Mouse (Mus musculus) ES-Bruce4 (cell line): ENCODE results near the gene Stat1. TPM values are rescaled to one million over a fixed set of nuclear protein-coding genes. Genes with fewer than 3 reads are reported as not detected.

Experiments
- H3K27ac ChIP-seq: 2 replicates; pipeline ENCODE4 v1.5.1; 2012; ENCODE audit warnings: low read length, inconsistent platforms; ENCODE audit not compliant: insufficient read depth
- H3K27me3 ChIP-seq: 2 replicates; pipeline ENCODE4 v1.6.1; 2012; ENCODE audit warnings: mild to moderate bottlenecking, low read length, inconsistent platforms; ENCODE audit not compliant: control insufficient read depth, poor library complexity, insufficient read depth, severe bottlenecking
- H3K36me3 ChIP-seq: 2 replicates; pipeline ENCODE4 v1.6.1; 2012; ENCODE audit warnings: inconsistent platforms, mild to moderate bottlenecking, low read length, moderate library complexity; ENCODE audit not compliant: control insufficient read depth, poor library complexity, insufficient read depth, severe bottlenecking
- H3K4me1 ChIP-seq: one replicate; pipeline ENCODE4 v1.8.1; 2011; ENCODE audit warnings: low read length; ENCODE audit not compliant: control insufficient read depth, insufficient read depth
- H3K4me3 ChIP-seq: 2 replicates; pipeline ENCODE4 v1.5.1; 2011; ENCODE audit warnings: low read depth, mild to moderate bottlenecking, low read length
- H3K9ac ChIP-seq: 2 replicates; pipeline ENCODE4 v1.6.1; 2012; ENCODE audit warnings: low read depth, mild to moderate bottlenecking, inconsistent platforms; ENCODE audit not compliant: poor library complexity, severe bottlenecking
- H3K9me3 ChIP-seq: replicated peaks from 2 replicates; pipeline ENCODE4 v1.6.1; 2012; ENCODE audit warnings: mild to moderate bottlenecking, low read length, inconsistent platforms; ENCODE audit not compliant: control insufficient read depth, poor library complexity, insufficient read depth, severe bottlenecking
- CTCF ChIP-seq: IDR thresholded peaks from one replicate; pipeline ENCODE4 v1.8.1; 2011; ENCODE audit warnings: low read depth, low read length
- EP300 ChIP-seq: IDR thresholded peaks from 2 replicates; pipeline ENCODE4 v1.6.1; 2011; ENCODE audit warnings: low read depth, low read length; ENCODE audit not compliant: insufficient read depth
- POLR2A ChIP-seq: IDR thresholded peaks from one replicate; pipeline ENCODE4 v1.8.1; 2011; ENCODE audit warnings: low read length; ENCODE audit not compliant: insufficient read depth
- polyA plus RNA-seq: library from polyadenylated mRNA; stranded (reverse); fragments of >200 nt; gene quantifications from 2 replicates; pipeline ENCODE4 v1.2.4, GENCODE M21; 2011; ENCODE audit warnings: low read depth; ENCODE audit not compliant: missing spikeins, insufficient read depth, insufficient read length

The Stat1 gene
- polyA plus RNA-seq, 1 experiment = 10.1 TPM

GRCm38 (mm10) chr1:52137292-52137691 lies 18.1 kb downstream of the Stat1 start:
- H3K27me3 ChIP-seq = no peaks in the 10 kb centered on the region
- peaks cover 2% of the 10 kb centered on the region for H3K4me1 ChIP-seq
- H3K27ac ChIP-seq = no peak overlapping the region
- no peak overlapping the region for H3K9ac ChIP-seq
- no peaks in the 10 kb centered on the region for H3K36me3 ChIP-seq
- no peaks in the 10 kb centered on the region for H3K9me3 ChIP-seq
- H3K4me3 ChIP-seq = no peak overlapping the region
- TF ChIP-seq CTCF (no peak), POLR2A (no peak), EP300 (no peak)

DNA sequence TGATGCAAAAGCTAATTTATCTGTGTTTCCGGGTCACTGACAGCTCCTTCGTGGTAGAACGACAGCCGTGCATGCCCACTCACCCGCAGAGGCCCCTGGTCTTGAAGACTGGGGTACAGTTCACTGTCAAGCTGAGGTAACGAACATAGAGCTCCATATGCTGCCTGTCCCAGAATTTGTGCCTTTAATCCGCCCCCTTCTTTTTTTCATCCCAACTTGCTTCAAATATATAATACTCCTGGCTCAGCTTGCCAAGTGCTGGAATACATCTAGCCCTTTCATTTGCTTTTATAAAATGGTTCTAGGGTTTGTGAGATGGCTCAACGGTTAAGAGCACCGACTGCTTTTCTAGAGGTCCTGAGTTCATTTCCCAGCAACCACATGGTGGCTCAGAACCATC lies 21.3 kb downstream of the Stat1 start:
- no peaks in the 10 kb centered on the region for H3K27me3 ChIP-seq
- no peak overlapping the region for H3K27ac ChIP-seq
- no peak overlapping the region for H3K4me3 ChIP-seq
- no peak overlapping the region for H3K9ac ChIP-seq
- TF ChIP-seq CTCF (no peak), EP300 (no peak), POLR2A (no peak)
- peaks cover 2% of the 10 kb centered on the region for H3K4me1 ChIP-seq
- no peaks in the 10 kb centered on the region for H3K36me3 ChIP-seq
- no peaks in the 10 kb centered on the region for H3K9me3 ChIP-seq

GRCm38 (mm10) chr1:52141482-52141881 lies 22.2 kb downstream of the Stat1 start:
- Histone ChIP-seq H3K9ac (no peak overlapping the region), H3K36me3 (no peaks in the 10 kb centered on the region), H3K4me1 (peaks cover under 1% of the 10 kb centered on the region), H3K4me3 (no peak overlapping the region), H3K9me3 (no peaks in the 10 kb centered on the region), H3K27ac (no peak overlapping the region), H3K27me3 (no peaks in the 10 kb centered on the region)
- TF ChIP-seq POLR2A (no peak), EP300 (no peak), CTCF (no peak)

GRCm38 (mm10) chr1:52142117-52142516 lies 22.9 kb downstream of the Stat1 start:
- H3K27me3 ChIP-seq = no peaks in the 10 kb centered on the region
- H3K4me1 ChIP-seq = no peaks in the 10 kb centered on the region
- H3K4me3 ChIP-seq = no peak overlapping the region
- no peak overlapping the region for H3K9ac ChIP-seq
- no peaks in the 10 kb centered on the region for H3K9me3 ChIP-seq
- TF ChIP-seq CTCF = no peak
- no peak for TF ChIP-seq POLR2A
- TF ChIP-seq EP300 = no peak
- no peaks in the 10 kb centered on the region for H3K36me3 ChIP-seq
- no peak overlapping the region for H3K27ac ChIP-seq

DNA sequence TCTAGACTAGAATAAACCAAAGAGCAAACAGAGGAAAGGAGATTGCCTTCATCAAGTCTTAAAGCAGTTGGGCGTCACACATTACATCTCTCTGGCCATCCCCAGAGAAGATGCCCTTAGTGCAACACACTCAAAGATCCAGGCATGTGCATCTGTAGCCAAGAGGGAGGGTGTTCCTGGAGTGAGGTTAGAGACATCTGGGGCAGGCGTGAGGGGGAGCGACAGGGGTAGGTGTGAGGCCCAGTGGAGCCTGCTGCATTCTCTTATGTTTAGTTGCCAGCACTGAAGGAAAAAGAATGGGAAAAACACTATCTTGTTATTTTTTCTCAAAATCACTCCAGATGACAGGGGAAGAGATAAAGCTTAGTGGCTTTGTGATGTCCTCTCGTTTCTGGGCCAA lies 24.0 kb downstream of the Stat1 start:
- Histone ChIP-seq H3K27ac (no peak overlapping the region), H3K4me1 (no peaks in the 10 kb centered on the region), H3K36me3 (no peaks in the 10 kb centered on the region), H3K4me3 (no peak overlapping the region), H3K9me3 (no peaks in the 10 kb centered on the region), H3K9ac (no peak overlapping the region), H3K27me3 (no peaks in the 10 kb centered on the region)
- TF ChIP-seq EP300 = no peak
- TF ChIP-seq POLR2A = no peak
- TF ChIP-seq CTCF = no peak

GRCm38 (mm10) chr1:52143596-52144156 lies 24.4 kb downstream of the Stat1 start:
- Histone ChIP-seq H3K9me3 (no peaks in the 10 kb centered on the region), H3K4me3 (no peak overlapping the region), H3K4me1 (no peaks in the 10 kb centered on the region), H3K9ac (no peak overlapping the region), H3K27me3 (no peaks in the 10 kb centered on the region), H3K27ac (no peak overlapping the region), H3K36me3 (no peaks in the 10 kb centered on the region)
- TF ChIP-seq CTCF = no peak
- TF ChIP-seq POLR2A = no peak
- no peak for TF ChIP-seq EP300
